Mouse (Mus musculus) lung, adult 2 months (tissue): ENCODE measurements around the gene Sparcl1. TPM values are rescaled to one million over a fixed set of nuclear protein-coding genes. Genes with fewer than 3 reads are reported as not detected.

ENCODE experiments used
- DNase-seq: peaks from one replicate; pipeline ENCODE4 v3.0.0; 2022
- H3K4me1 ChIP-seq: fragments of 200-500 bp; 2 replicates; pipeline ENCODE4 v1.6.1; 2011; ENCODE audit warnings: low read length; ENCODE audit not compliant: control insufficient read depth, insufficient read depth
- H3K4me3 ChIP-seq: fragments of 200-500 bp; replicated peaks from 2 replicates; pipeline ENCODE3; 2011; ENCODE audit warnings: low read depth, mild to moderate bottlenecking, control low read depth, low read length; ENCODE audit errors: extremely low read depth
- CTCF ChIP-seq: fragments of 200-500 bp; IDR thresholded peaks from 2 replicates; pipeline ENCODE4 v1.5.1; 2011; ENCODE audit warnings: mild to moderate bottlenecking, low read length, control low read depth; ENCODE audit not compliant: insufficient read depth
- POLR2A ChIP-seq: fragments of 200-500 bp; IDR thresholded peaks from 2 replicates; pipeline ENCODE4 v1.6.1; 2011; ENCODE audit warnings: low read depth, mild to moderate bottlenecking, control low read depth, low read length, borderline replicate concordance; ENCODE audit errors: extremely low read depth
- WGBS: fragments of 180-500 bp; shearing (Covaris S2); methylation state at CpG from one replicate; pipeline ENCODE4 v1.1.7; 2018; 5-methylcytosine and 5-hydroxymethylcytosine counted together
- polyA plus RNA-seq: library from polyadenylated mRNA; depleted of rRNA; stranded (reverse); fragments of >200 nt; gene quantifications from 2 replicates; pipeline ENCODE4 v1.2.3, GENCODE M21; 2012

The Sparcl1 gene
- polyA plus RNA-seq, 1 experiment = 298 TPM

DNA sequence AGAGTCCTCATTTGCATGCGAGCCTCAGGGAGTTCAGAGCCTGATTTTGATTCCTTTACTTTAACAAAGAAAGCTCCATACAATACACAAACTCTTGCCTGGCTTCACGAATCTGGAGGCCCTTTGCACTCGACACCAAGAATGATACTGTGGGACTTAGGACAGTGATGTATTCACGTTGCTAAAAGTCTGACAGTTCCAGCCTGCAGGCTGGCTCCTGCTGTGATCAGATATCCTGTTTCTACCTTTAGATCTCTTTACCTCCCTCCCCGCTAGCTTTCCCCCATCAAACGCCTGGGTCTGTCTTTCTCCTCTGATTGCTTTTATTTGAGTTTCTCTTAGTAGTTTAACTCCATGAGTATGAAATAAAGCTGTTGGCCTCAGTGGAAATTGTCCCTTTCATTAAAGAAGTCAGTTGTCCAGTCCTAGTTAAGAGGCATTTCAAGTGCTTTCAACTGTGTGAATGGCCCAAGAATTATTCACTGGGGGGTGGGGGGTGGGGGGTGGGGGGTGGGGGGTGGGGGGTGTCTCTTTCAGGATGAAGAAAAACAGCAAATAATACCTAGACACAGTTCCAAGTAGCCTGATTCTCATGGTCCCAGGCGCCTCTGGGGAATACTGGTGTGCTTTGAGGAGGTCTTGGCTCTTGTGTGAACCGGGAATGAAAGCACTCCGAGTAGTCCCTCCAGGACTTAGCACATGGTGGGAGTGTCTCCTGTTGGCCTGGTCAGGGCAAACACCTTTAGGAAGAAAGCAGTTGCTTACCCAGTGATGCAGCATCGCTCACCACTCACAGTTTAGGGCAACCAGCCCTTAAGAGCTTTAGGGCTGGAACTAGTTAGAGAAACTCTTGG, 11.6 kb downstream of the Sparcl1 start:
- TF ChIP-seq CTCF = no peak
- TF ChIP-seq POLR2A = no peak
- Histone ChIP-seq H3K4me1 (peaks cover 3% of the 10 kb centered on the region; the same call in 1 of the 2 replicates), H3K4me3 (no peak overlapping the region)
- WGBS = 54% methylated on average over 10 of the region's 10 CpGs
- no peak for DNase-seq

DNA sequence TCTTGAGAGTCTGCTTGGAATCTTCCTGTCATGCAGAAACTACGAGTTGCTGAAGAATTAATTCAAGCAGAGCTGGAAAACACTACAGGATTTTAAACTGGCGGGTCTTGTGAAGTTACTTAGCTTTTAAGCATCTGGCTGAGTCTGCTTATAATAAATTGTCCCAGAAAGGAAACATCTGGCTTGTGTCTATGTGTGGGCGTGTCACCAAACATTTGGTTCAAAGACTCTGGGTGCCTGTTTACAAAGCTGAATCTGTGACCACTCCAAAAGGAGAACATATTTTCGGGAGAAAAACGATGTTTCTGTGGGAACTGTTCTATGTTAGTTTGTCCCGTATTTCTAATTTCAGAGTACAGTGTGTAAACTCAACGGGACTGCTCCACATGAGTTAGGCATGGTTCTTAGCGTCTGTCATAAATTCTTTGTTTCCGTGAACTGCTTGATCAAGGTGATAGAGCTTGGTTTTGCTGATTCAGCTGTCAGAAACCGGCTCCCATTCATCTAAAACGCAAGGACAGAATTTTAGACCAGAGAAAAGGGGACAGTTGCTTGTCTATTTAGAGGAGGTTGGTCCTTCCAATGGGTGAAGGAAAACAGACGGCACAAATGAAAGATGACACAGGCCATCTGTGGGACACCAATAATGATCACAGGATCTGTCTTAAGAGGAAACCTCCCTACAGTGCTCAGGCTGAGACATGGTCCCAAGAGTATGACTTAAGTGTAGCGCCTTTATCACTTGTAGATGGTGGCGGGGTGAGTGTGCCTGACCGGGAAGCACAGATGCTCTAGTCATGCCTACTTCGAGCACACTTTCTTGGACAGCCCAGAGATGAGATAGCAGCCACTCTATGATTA, 17.2 kb downstream of the Sparcl1 start:
- TF ChIP-seq CTCF = no peak
- no peak for TF ChIP-seq POLR2A
- no peak overlapping the region for H3K4me3 ChIP-seq
- peaks cover 12% of the 10 kb centered on the region for H3K4me1 ChIP-seq
- DNase-seq = no peak
- 35% methylated on average over 16 of the region's 16 CpGs for WGBS

DNA sequence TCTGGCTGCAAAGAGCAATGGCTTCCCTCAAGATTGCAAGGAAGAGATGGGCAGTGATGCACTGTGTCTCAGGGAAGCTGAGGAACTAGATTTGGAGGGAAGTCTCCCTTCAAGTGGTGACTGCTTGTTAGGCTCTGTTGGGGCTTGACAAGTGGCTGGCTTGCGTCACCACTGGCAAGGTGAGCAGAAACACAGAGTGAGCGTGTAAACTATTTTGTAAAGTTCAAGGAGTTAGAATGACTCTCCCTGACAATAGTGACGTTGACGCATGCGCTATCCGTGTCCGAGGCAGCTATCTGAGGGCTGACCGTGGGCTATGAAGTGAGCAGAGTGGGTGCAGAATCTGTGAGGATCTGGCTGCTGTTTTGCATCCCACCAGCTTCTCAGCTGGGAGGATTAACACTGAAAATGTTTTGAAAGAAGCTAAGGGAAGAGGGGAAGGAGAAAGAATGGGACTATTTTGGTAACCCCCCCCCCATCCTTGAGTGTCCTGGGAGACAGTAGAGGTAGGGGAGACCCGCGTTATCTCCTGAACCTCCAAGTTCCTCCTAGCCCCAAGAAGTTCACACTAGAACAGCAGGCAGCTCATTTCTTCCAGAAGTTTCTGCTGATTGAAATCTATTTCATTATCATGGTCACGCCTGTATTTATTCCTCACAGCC, 18.0 kb downstream of the Sparcl1 start:
- peak; percentile 41 for DNase-seq
- no peak overlapping the region for H3K4me3 ChIP-seq
- peaks cover 12% of the 10 kb centered on the region for H3K4me1 ChIP-seq
- WGBS = 37% methylated on average over 11 of the region's 11 CpGs
- TF ChIP-seq CTCF (no peak), POLR2A (no peak)

DNA sequence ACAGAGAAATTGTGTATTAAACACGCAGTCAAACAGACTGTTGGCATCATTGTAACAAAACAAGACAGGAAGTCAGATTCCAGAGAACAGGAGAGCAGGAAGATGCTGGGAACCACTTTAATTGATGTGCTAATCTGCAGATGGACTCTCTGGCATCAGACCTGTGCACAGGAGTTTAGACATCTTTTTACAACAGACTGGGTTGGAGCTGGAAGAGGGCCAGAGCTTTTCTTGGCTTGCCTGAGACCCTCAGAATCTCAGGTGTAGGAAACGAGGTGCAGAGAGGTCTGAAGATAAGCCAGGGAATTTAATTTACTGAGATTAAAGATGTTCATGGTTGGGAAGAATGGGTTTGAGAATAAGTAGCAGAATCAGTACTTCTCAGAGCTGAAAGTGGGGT, 23.8 kb downstream of the Sparcl1 start:
- 49% methylated on average over 2 of the region's 2 CpGs for WGBS
- Histone ChIP-seq H3K4me3 (no peak overlapping the region), H3K4me1 (no peaks in the 10 kb centered on the region)
- DNase-seq = no peak
- no peak for TF ChIP-seq CTCF
- TF ChIP-seq POLR2A = no peak

DNA sequence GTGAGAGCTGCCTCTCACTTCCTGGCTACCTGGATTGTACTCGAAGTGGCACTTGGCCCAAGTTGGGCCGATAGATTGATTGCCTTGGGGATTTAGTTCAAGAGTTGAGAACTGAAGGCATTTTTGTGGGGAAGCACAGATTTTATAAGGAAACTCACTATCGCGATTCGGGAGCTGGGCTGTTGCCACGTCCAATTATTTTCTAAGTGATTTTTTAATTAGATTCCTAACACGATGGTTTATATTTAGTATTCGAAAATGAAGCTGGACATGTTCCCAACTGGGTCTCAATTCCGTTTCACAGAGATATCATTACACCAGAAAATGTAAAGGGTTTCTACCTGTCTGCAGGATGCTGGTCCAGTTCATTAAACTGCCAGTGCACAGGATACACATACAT, 28.2 kb downstream of the Sparcl1 start:
- TF ChIP-seq POLR2A (no peak), CTCF (no peak)
- no peak for DNase-seq
- Histone ChIP-seq H3K4me3 (no peak overlapping the region), H3K4me1 (no peaks in the 10 kb centered on the region)
- WGBS = 85% methylated on average over 9 of the region's 9 CpGs

DNA sequence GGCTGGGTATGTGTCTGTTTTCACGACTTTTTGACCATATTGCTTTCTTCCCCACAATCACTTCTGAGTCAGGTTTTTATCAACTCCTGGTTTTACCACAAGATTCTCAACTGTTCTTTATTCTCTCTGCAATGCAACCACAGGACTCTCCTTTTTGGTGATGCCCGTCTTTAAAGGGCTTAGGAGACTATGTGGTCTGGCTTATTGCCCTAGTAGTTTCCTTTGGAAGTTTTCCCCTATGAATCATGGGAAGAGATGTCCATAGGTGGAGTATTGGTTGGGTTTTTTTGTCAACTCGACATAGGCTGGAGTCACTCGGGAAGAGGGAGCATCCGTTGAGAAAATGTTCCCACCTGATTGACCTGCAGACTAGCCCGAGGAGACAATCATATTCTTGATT, 32.8 kb downstream of the Sparcl1 start:
- no peaks in the 10 kb centered on the region for H3K4me1 ChIP-seq
- no peak overlapping the region for H3K4me3 ChIP-seq
- WGBS = 78% methylated on average over 6 of the region's 6 CpGs
- no peak for DNase-seq
- no peak for TF ChIP-seq POLR2A
- TF ChIP-seq CTCF = no peak

DNA sequence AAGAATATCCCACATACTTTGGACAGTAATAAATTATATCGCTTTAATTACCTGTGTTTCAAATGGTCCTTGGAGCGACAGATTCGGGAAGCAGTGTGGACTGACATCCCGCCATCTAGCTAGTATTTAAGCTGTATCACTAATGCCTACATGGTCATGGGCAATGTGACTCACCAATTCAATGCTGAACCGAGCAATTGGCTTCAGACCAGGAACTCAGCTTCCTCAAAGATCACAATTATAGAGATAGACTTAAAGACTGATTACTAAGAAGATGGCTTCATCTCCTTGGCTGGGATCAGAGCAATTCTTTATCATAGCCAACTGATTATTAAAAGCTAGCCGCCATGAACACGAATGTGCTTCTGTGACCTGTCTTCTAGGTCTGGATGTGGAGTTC, 36.0 kb downstream of the Sparcl1 start, which contains the start of gene Gm17660:
Gene Gm17660, minus strand, starts transcription at position 101 of the 400 bp plus-strand sequence.
- no peak for TF ChIP-seq POLR2A
- no peak for TF ChIP-seq CTCF
- peaks cover 3% of the 10 kb centered on the region; the same call in 1 of the 2 replicates for H3K4me1 ChIP-seq
- no peak for DNase-seq
- 88% methylated on average over 7 of the region's 7 CpGs for WGBS
- no peak within 1 kb of the TSS for H3K4me3 ChIP-seq

DNA sequence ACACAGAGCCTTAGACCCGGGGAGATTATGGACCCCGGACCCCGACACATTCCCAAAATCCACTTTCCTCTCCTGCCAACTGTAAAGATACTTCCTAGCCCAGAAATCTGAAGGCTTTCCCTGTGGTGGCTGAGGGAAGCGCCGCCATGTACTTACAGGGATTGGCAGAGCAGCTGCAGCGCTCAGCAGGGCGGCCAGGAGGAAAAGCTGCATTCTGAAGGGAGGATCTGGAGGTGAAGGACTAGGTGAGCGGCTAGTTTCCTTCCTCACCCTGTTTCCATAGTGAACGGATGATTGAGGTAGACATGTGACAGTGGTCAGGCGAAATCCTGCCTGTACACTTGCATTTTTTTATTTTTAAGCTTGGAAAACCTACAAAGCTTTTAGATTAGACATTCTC, 37.2 kb downstream of the Sparcl1 start:
- no peak overlapping the region for H3K4me3 ChIP-seq
- H3K4me1 ChIP-seq = peaks cover 3% of the 10 kb centered on the region; the same call in 1 of the 2 replicates
- TF ChIP-seq CTCF (no peak), POLR2A (no peak)
- no peak for DNase-seq
- 47% methylated on average over 10 of the region's 10 CpGs for WGBS

DNA sequence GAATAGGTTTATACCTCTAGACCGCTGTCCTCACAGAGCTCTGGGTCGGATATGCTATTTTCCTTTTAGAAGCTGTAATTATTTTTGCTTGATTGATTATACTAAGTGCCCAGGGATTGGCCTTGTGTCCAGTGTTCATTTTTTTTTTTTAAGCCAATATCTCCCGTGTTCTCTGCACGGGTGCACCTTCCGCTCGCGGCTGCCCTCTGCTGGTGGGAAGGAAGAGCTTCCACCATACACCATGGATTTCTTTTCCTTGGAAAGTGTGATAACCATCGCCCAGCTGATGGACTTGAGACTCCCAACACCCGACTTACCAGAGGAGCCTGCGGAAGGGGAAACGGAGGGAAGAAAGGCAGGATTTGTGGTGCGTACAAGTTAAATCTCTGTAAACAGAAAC, 39.1 kb downstream of the Sparcl1 start:
- Histone ChIP-seq H3K4me1 (peaks cover 3% of the 10 kb centered on the region; the same call in 1 of the 2 replicates), H3K4me3 (peak overlapping the region; percentile 1)
- TF ChIP-seq CTCF (peak; percentile 87), POLR2A (no peak)
- 18% methylated on average over 12 of the region's 12 CpGs for WGBS
- peak; percentile 74 for DNase-seq
